Mouse (Mus musculus): ENCODE measurements around the gene Ptges3l. TPM values are rescaled to one million over a fixed set of nuclear protein-coding genes. Genes with fewer than 3 reads are reported as not detected.
"Not testable (repeated sequence)": the region's sequence is repeated elsewhere in the genome, so short reads cannot be mapped to it uniquely, and the experiment has no call there.

The Ptges3l gene
- total RNA-seq, 2 experiments from 2014 or later, result 6.1 TPM

- no peak for DNase-seq (ENCODE audit: low spot score in 2 of 2)
Measured at GRCm38 (mm10) chr11:101424105-101424851, 855 bp downstream of the Ptges3l start, which contains the start of gene Gm27029. Gm27029 (minus strand) TSS chr11:101424796.

DNA sequence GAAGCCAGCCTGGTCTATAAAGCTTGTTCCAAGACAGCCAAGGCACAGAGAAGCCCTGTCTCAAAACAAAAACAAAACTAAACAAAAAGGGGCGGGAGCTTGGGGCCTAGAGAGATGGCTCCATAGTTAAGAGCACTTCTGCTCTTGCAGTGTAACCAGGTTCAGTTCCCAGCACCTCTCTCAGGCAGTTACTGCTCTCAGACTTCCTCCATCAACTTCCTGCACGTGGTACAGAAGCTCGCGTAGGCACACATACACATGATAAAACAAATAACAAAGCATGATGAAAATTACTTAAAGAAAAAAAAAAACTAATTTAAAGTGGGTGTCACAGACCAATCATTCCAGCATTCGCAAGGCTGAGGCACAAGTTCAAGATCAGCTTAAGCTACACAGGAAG lies 5.0 kb downstream of the Ptges3l start:
- DNase-seq (ENCODE audit: low spot score in 2 of 2), result no peak

GRCm38 (mm10) chr11:101419610-101420009 lies 5.5 kb downstream of the Ptges3l start:
- DNase-seq (ENCODE audit: low spot score in 2 of 2), result no peak

GRCm38 (mm10) chr11:101418991-101419390 lies 6.1 kb downstream of the Ptges3l start:
- no peak for DNase-seq (ENCODE audit: low spot score in 2 of 2)

DNA sequence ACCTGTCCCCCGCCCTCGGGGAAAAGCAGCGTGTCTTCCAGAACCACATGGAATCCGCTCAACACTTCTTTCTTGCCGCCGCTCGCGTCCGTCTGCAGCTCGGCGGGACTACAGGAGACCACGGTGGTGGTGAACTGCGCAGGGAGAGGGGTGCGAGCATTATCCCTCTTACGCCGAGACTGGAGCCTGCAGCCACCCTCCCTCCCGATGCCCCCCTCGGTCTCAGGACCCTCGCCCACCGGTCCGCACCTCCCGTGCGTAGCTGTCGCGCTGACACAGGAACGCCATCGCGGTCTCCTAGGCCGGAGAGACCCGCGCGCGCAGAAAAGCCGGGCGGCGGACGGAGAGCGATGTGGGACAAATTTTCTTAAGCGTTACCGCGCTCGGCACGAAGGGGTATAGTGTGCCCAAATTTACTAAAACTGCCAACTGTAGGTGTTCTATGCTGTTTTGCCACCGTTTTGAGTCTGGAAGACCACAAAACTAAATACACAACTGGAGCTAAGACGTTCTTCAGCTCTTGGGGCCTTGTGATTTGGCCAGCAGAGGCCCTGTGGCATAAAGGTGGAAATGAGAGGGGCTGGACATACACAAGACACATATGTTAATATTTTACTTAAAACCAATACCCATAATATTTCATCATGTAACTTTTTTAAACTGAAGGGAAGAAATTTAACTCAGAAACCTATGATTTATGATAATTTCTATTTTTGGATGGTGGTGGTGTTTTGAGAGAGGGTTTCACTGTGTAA lies 7.9 kb downstream of the Ptges3l start, which contains the start of gene Aarsd1:
Gene Aarsd1 (minus strand): TSS at position 515 of the 755 bp plus-strand sequence.
- DNase-seq (ENCODE audit: low spot score in 2 of 2), result peak; percentile 95 to 97

GRCm38 (mm10) chr11:101416433-101417100 lies 8.6 kb downstream of the Ptges3l start:
- no peak for DNase-seq (ENCODE audit: low spot score in 2 of 2)

GRCm38 (mm10) chr11:101415306-101415705 lies 9.8 kb downstream of the Ptges3l start:
- DNase-seq (ENCODE audit: low spot score in 2 of 2), result no peak

GRCm38 (mm10) chr11:101395110-101395509 lies 30.0 kb downstream of the Ptges3l start:
- DNase-seq (ENCODE audit: low spot score in 2 of 2), result peak; percentile 65 to 67

GRCm38 (mm10) chr11:101381817-101382216 lies 43.3 kb downstream of the Ptges3l start:
- no peak for DNase-seq (ENCODE audit: low spot score in 2 of 2)

DNA sequence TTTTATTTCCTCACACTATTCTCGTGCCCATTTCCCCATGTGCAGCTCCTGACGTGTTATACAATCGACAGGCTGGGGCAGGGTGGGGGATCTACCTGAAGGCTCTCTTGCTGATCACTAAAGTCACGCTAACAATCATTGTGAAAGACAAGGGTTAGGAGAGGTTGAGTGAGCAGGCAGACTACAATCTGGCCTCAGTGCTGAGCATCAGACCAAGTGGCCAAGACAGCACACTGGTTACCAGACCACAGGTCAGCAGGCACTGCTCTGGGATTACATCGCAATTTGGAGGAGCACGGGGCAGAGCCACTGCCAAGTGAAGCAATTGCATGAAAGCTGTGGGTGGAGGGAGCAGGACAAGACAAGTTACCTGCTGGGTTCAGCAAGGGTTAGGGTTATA lies 46.2 kb downstream of the Ptges3l start:
- DNase-seq (ENCODE audit: low spot score in 2 of 2), result no peak

- not testable (repeated sequence) for DNase-seq (ENCODE audit: low spot score in 2 of 2)
Measured at GRCm38 (mm10) chr11:101378196-101378595, 46.9 kb downstream of the Ptges3l start.

DNA sequence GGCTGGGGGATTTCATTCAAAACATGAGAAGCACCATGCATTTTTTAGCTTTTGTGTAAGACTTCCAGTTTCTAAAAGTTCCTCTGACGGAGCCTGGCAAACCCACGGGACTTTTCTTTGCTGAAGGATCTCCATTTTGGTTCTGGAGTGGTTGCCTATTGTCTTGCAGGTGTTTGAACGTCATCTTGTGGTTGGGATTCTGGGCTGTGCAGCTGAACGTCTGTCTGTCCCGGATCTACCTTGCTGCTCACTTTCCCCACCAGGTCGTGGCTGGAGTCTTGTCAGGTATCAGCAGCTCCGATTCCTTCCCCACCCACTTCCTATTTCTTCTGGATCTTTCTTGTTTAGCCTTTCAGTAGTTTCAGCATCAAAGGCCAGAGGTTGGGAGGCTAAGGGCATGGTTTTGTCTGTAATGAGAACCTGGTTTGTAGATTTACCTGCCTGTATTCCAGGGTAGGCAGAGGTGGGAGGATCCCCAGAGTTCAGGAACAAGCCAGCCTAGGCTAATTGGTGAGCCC lies 50.7 kb downstream of the Ptges3l start:
- no peak for DNase-seq (ENCODE audit: low spot score in 2 of 2)

DNA sequence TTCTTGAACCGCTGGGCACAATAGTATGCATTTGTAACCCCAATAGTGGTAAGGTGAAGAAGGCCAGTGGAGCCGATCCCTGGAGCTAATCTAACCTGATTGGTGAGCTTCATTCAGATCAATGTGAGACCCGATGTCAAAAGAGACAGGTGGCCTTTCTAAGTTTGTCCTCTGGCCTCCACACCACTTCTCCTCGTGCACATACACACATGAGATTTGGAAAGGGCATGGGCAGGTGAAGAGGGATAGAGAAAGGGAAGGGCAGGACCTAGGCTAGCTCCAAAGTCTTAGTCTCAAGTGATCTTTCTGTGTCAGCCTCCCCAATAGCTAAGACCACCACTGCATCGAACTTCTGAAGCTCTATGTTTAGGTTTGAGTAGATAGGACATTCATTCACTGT lies 55.0 kb downstream of the Ptges3l start:
- no peak for DNase-seq (ENCODE audit: low spot score in 2 of 2)

Small RNA genes within 50 kb of the gene (microRNA-seq; reads per million reads assigned to microRNA genes)
- 0 to 2.8 reads per million in 2 experiments for gene Mir6929 (ENCODE audit: borderline number of aligned reads in 2 of 2)

Other genes starting within 250 kb of the Ptges3l start
- gene Ccr10, start 249.9 kb downstream of the Ptges3l start, total RNA-seq (2021), result under 1 TPM in 1 of 2 experiments, not detected in 1; 0.51 TPM
- gene Ezh1, start 198.9 kb downstream of the Ptges3l start, total RNA-seq (2021), result 10 to 100 TPM; 29.5 to 35.6 TPM
- gene Ramp2, start 179.3 kb downstream of the Ptges3l start, total RNA-seq (2021), result 10 to 100 TPM; 38.3 to 41.4 TPM
- 100 to 1,000 TPM in 1 of 2 experiments, 10 to 100 TPM in 1; 89.3 to 113 TPM for gene Vps25, start 171.6 kb downstream of the Ptges3l start, total RNA-seq (2021)
- gene Wnk4, start 164.8 kb downstream of the Ptges3l start, total RNA-seq (2021), result 1 to 10 TPM; 4.1 to 4.6 TPM
- under 1 TPM; 0.33 to 0.99 TPM for gene Cntd1, start 146.3 kb downstream of the Ptges3l start, total RNA-seq (2021)
- gene Coa3, start 146.2 kb downstream of the Ptges3l start, total RNA-seq (2021), result 10 to 100 TPM; 79.9 to 86.3 TPM
- gene Becn1, start 123.0 kb downstream of the Ptges3l start, total RNA-seq (2021), result 100 to 1,000 TPM; 151 to 161 TPM
- 100 to 1,000 TPM; 139 to 164 TPM for gene Psme3, start 109.1 kb downstream of the Ptges3l start, total RNA-seq (2021)
- 1 to 10 TPM; 6.0 to 7.0 TPM for gene Aoc2, start 100.3 kb downstream of the Ptges3l start, total RNA-seq (2021)
- 100 to 1,000 TPM in 1 of 2 experiments, 10 to 100 TPM in 1; 40.0 to 124 TPM for gene Aoc3, start 94.7 kb downstream of the Ptges3l start, total RNA-seq (2021)
- 10 to 100 TPM; 13.0 to 27.5 TPM for gene G6pc, start 57.8 kb downstream of the Ptges3l start, total RNA-seq (2021)
- gene Aarsd1, start 7.7 kb downstream of the Ptges3l start, total RNA-seq (2021), result 10 to 100 TPM; 29.1 to 38.1 TPM
- gene Gm27029, start 537 bp downstream of the Ptges3l start, total RNA-seq (2021), result 1 to 10 TPM; 2.7 to 4.7 TPM
- 10 to 100 TPM; 28.2 TPM for gene Rundc1, start 248 bp downstream of the Ptges3l start, total RNA-seq (2021)
- 10 to 100 TPM; 68.8 to 83.9 TPM for gene Rpl27, start 17.0 kb upstream of the Ptges3l start, total RNA-seq (2021)
- 10 to 100 TPM; 30.0 to 38.8 TPM for gene Ifi35, start 23.1 kb upstream of the Ptges3l start, total RNA-seq (2021)
- gene Rnd2, start 39.7 kb upstream of the Ptges3l start, total RNA-seq (2021), result 10 to 100 TPM in 1 of 2 experiments, 1 to 10 TPM in 1; 9.8 to 14.9 TPM
- 100 to 1,000 TPM; 126 TPM for gene Vat1, start 40.9 kb upstream of the Ptges3l start, total RNA-seq (2021)
- gene Brca1, start 126.6 kb upstream of the Ptges3l start, total RNA-seq (2021), result under 1 TPM; 0.80 to 0.96 TPM
- gene Nbr1, start 126.8 kb upstream of the Ptges3l start, total RNA-seq (2021), result 100 to 1,000 TPM; 128 to 165 TPM
- gene Tmem106a, start 156.9 kb upstream of the Ptges3l start, total RNA-seq (2021), result 10 to 100 TPM; 13.9 to 26.8 TPM
- gene Gm11634, start 173.9 kb upstream of the Ptges3l start, total RNA-seq (2021), result not detected
- gene Rdm1, start 201.9 kb upstream of the Ptges3l start, total RNA-seq (2021), result 10 to 100 TPM; 29.3 to 31.3 TPM
- 10 to 100 TPM; 11.6 to 14.3 TPM for gene Arl4d, start 240.2 kb upstream of the Ptges3l start, total RNA-seq (2021)